Mouse (Mus musculus) bone marrow macrophage, adult 2 months (primary cell): ENCODE measurements around the gene Trim56. TPM values are rescaled to one million over a fixed set of nuclear protein-coding genes. Genes with fewer than 3 reads are reported as not detected.
"Not testable (repeated sequence)": the region's sequence is repeated elsewhere in the genome, so short reads cannot be mapped to it uniquely, and the experiment has no call there.

Experiments
- H3K27ac ChIP-seq: 2 replicates; pipeline ENCODE4 v1.5.1; 2012; ENCODE audit warnings: low read depth, low read length; ENCODE audit not compliant: insufficient read depth
- H3K4me1 ChIP-seq: 2 replicates; pipeline ENCODE4 v1.6.1; 2012; ENCODE audit warnings: low read length; ENCODE audit not compliant: control insufficient read depth, insufficient read depth
- H3K4me3 ChIP-seq: 2 replicates; pipeline ENCODE4 v1.5.1; 2012; ENCODE audit warnings: mild to moderate bottlenecking, low read length, moderate library complexity; ENCODE audit not compliant: insufficient read depth
- CTCF ChIP-seq: IDR thresholded peaks from 2 replicates; pipeline ENCODE4 v1.5.1; 2012; ENCODE audit warnings: low read depth, mild to moderate bottlenecking, low read length, moderate library complexity
- POLR2A ChIP-seq: IDR thresholded peaks from 2 replicates; pipeline ENCODE4 v1.6.1; 2012; ENCODE audit warnings: mild to moderate bottlenecking, low read depth, low read length, borderline replicate concordance
- polyA plus RNA-seq: library from polyadenylated mRNA; stranded (reverse); fragments of >200 nt; gene quantifications from 2 replicates; pipeline ENCODE4 v1.2.4, GENCODE M21; 2012; ENCODE audit not compliant: missing spikeins, insufficient read depth, insufficient read length

The Trim56 gene
- polyA plus RNA-seq, 1 experiment: 18.9 TPM

GRCm38 (mm10) chr5:137123516-137123915 lies 7.5 kb upstream of the Trim56 start:
- Histone ChIP-seq H3K4me1 (no peaks in the 10 kb centered on the region), H3K27ac (no peak overlapping the region), H3K4me3 (no peak overlapping the region)
- TF ChIP-seq CTCF: no peak
- no peak for TF ChIP-seq POLR2A

- TF ChIP-seq POLR2A (no peak), CTCF (peak; percentile 53; the same call in 1 of the 2 replicates)
- no peak overlapping the region for H3K27ac ChIP-seq
- no peaks in the 10 kb centered on the region for H3K4me1 ChIP-seq
- H3K4me3 ChIP-seq: no peak overlapping the region
These were observed 6.7 kb upstream of the Trim56 start for GRCm38 (mm10) chr5:137122686-137123193.

GRCm38 (mm10) chr5:137121280-137121679 lies 5.3 kb upstream of the Trim56 start:
- no peak for TF ChIP-seq POLR2A
- TF ChIP-seq CTCF: no peak
- H3K27ac ChIP-seq: no peak overlapping the region
- H3K4me1 ChIP-seq: peaks cover 3% of the 10 kb centered on the region
- no peak overlapping the region for H3K4me3 ChIP-seq

GRCm38 (mm10) chr5:137118878-137119277 lies 2.9 kb upstream of the Trim56 start:
- Histone ChIP-seq H3K4me3 (no peak overlapping the region), H3K27ac (no peak overlapping the region), H3K4me1 (peaks cover 8% of the 10 kb centered on the region)
- TF ChIP-seq CTCF (no peak), POLR2A (no peak)

GRCm38 (mm10) chr5:137117994-137118393 lies 2.0 kb upstream of the Trim56 start:
- H3K4me1 ChIP-seq, H3K4me3 ChIP-seq, H3K27ac ChIP-seq: not testable (repeated sequence)

- Histone ChIP-seq H3K27ac (no peak overlapping the region), H3K4me1 (peaks cover 8% of the 10 kb centered on the region), H3K4me3 (no peak overlapping the region)
- TF ChIP-seq POLR2A (no peak), CTCF (no peak)
These were observed 978 bp upstream of the Trim56 start for GRCm38 (mm10) chr5:137116987-137117386.

- TF ChIP-seq CTCF: no peak
- no peak for TF ChIP-seq POLR2A
- Histone ChIP-seq H3K4me1 (peaks cover 8% of the 10 kb centered on the region), H3K27ac (peak overlapping the region; percentile 63), H3K4me3 (peak overlapping the region; percentile 67)
These were observed 983 bp downstream of the Trim56 start for GRCm38 (mm10) chr5:137114891-137115561.

GRCm38 (mm10) chr5:137111542-137112408 lies 4.2 kb downstream of the Trim56 start:
- Histone ChIP-seq H3K4me1 (peaks cover 9% of the 10 kb centered on the region), H3K4me3 (no peak overlapping the region), H3K27ac (no peak overlapping the region)
- TF ChIP-seq POLR2A: no peak
- TF ChIP-seq CTCF: no peak

- TF ChIP-seq CTCF (no peak), POLR2A (no peak)
- Histone ChIP-seq H3K4me3 (no peak overlapping the region), H3K27ac (no peak overlapping the region), H3K4me1 (peaks cover 8% of the 10 kb centered on the region)
These were observed 5.1 kb downstream of the Trim56 start for GRCm38 (mm10) chr5:137110863-137111262.

- peaks cover 5% of the 10 kb centered on the region for H3K4me1 ChIP-seq
- no peak overlapping the region for H3K27ac ChIP-seq
- TF ChIP-seq POLR2A: no peak
- TF ChIP-seq CTCF: no peak
- no peak overlapping the region for H3K4me3 ChIP-seq
These were observed 5.9 kb downstream of the Trim56 start for GRCm38 (mm10) chr5:137109941-137110593.
